Mouse (Mus musculus) hindbrain, embryonic 16.5 days (tissue): Measurements from ENCODE around the gene Rtbdn. TPM values are rescaled to one million over a fixed set of nuclear protein-coding genes. Genes with fewer than 3 reads are reported as not detected.

Experiments
- ATAC-seq: fragments of 200-750 bp; cut with Nextera tagmentation; 2 replicates; pipeline ENCODE4 v1.8.0; 2017; ENCODE audit warnings: moderate TSS enrichment, moderate library complexity
- H3K27ac ChIP-seq: fragments of 300-500 bp; sonication (generic); 2 replicates; pipeline ENCODE4 v1.5.1; 2014; ENCODE audit warnings: low read depth, mild to moderate bottlenecking, control low read depth, low read length, moderate library complexity
- H3K27me3 ChIP-seq: fragments of 300-500 bp; sonication (generic); replicated peaks from 2 replicates; pipeline ENCODE4 v1.6.1; 2014; ENCODE audit warnings: low read length; ENCODE audit not compliant: control insufficient read depth, insufficient read depth
- H3K36me3 ChIP-seq: fragments of 300-500 bp; sonication (generic); 2 replicates; pipeline ENCODE4 v1.6.1; 2014; ENCODE audit warnings: mild to moderate bottlenecking, low read length, moderate library complexity, mixed read lengths; ENCODE audit not compliant: control insufficient read depth, insufficient read depth
- H3K4me1 ChIP-seq: fragments of 300-500 bp; sonication (generic); 2 replicates; pipeline ENCODE4 v1.6.1; 2014; ENCODE audit warnings: low read depth, low read length; ENCODE audit not compliant: control insufficient read depth, insufficient read depth
- H3K4me2 ChIP-seq: fragments of 300-500 bp; sonication (generic); 2 replicates; pipeline ENCODE4 v1.6.1; 2014; ENCODE audit warnings: mild to moderate bottlenecking, low read length, control low read depth, moderate library complexity
- H3K4me3 ChIP-seq: fragments of 300-500 bp; sonication (generic); 2 replicates; pipeline ENCODE4 v1.5.1; 2014; ENCODE audit warnings: mild to moderate bottlenecking, low read length, control low read depth, moderate library complexity
- H3K9ac ChIP-seq: fragments of 300-500 bp; sonication (generic); 2 replicates; pipeline ENCODE4 v1.6.1; 2014; ENCODE audit warnings: low read depth, mild to moderate bottlenecking, control low read depth, low read length, moderate library complexity
- H3K9me3 ChIP-seq: fragments of 300-500 bp; sonication (generic); 2 replicates; pipeline ENCODE4 v1.6.1; 2014; ENCODE audit warnings: mild to moderate bottlenecking, low read length, moderate library complexity; ENCODE audit not compliant: control insufficient read depth
- WGBS: fragments of 180-500 bp; shearing (Covaris S2); extraction: QIAGEN DNeasy Blood & Tissue Kit; methylation state at CpG from one replicate; pipeline ENCODE4 v1.1.7; 2014; 5-methylcytosine and 5-hydroxymethylcytosine counted together
- polyA plus RNA-seq: library from polyadenylated mRNA; unstranded; fragments of >200 nt; fragmentation: Nextera tagmentation; extraction: Ambion mirVana; gene quantifications from 2 replicates; pipeline ENCODE4 v1.2.1, GENCODE M21; 2015

The Rtbdn gene
- polyA plus RNA-seq, 1 experiment from 2014 or later, result 3.0 TPM

DNA sequence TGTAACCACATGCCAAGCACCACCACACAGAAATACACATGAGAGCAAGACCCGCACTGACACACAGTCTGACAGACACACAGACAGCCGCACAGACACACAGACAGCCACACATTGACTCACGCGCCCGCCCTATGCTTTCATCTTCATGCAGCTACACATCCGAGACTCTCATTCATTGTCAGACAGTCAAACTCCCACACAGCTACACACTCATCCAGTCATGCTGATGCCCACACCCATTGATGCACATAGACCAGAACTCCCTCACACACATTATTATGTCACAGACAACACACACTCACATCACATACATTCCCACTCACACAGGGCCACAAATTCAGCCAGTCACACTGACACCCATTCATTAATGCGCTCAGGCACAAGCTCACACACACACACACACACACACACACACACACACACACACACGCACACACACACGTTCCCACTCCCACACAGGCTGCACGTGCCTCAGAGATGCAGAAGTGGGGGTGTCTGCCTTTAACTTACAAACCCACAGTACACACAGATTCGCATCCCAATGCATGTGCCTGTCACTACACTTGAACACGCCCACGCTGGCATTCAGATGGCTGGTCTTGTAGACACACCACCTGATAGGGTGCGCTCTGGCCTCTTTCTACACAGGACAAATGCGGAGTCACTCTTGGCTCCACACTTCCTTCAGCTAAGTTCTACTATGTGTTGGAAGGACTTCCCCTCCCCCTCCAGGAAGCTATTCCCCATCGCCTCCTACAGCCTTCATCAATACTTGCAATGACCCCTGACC is 12.8 kb upstream of the Rtbdn start:
- peak overlapping the region; percentile 82 for H3K4me3 ChIP-seq
- H3K27ac ChIP-seq, result no peak overlapping the region
- no peak for ATAC-seq
- no peaks in the 10 kb centered on the region for H3K9me3 ChIP-seq
- no peaks in the 10 kb centered on the region for H3K27me3 ChIP-seq
- H3K36me3 ChIP-seq, result peaks cover 6% of the 10 kb centered on the region; the same call in 1 of the 2 replicates
- H3K4me1 ChIP-seq, result peaks cover 26% of the 10 kb centered on the region
- H3K4me2 ChIP-seq, result peak overlapping the region; percentile 78
- WGBS, result 85% methylated on average over 16 of the region's 16 CpGs
- 0 out of 2 replicates have a peak overlapping the region, but pooled peaks have one; percentile 4 for H3K9ac ChIP-seq

DNA sequence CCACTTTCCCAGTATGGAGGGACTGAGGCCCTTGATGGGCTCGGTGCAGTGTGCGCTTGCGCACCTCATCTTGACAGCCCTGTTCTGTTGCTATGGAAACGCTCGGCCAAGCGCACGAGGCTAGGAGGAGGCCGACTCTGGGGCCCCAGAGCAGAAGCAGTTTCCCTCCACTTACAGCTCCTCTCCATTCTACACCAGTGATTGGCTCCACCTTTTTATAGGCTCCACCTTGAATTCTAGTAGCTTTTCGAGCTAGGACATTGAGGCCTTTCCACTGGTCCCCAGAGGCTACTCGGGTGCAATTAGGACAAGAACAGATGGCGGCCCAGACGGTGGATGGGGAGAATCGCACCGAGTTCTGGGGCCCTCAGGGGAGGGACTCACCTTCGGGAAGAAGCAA is 11.9 kb upstream of the Rtbdn start:
- H3K4me2 ChIP-seq, result peak overlapping the region; percentile 78
- peak overlapping the region; percentile 36 for H3K9ac ChIP-seq
- WGBS, result under 1% methylated on average over 15 of the region's 15 CpGs
- H3K9me3 ChIP-seq, result no peaks in the 10 kb centered on the region
- peak; percentile 66 for ATAC-seq
- peaks cover 20% of the 10 kb centered on the region for H3K4me1 ChIP-seq
- peak overlapping the region; percentile 82 for H3K4me3 ChIP-seq
- no peaks in the 10 kb centered on the region for H3K27me3 ChIP-seq
- H3K27ac ChIP-seq, result no peak overlapping the region; the same call in 1 of the 2 replicates
- H3K36me3 ChIP-seq, result peaks cover 6% of the 10 kb centered on the region; the same call in 1 of the 2 replicates

DNA sequence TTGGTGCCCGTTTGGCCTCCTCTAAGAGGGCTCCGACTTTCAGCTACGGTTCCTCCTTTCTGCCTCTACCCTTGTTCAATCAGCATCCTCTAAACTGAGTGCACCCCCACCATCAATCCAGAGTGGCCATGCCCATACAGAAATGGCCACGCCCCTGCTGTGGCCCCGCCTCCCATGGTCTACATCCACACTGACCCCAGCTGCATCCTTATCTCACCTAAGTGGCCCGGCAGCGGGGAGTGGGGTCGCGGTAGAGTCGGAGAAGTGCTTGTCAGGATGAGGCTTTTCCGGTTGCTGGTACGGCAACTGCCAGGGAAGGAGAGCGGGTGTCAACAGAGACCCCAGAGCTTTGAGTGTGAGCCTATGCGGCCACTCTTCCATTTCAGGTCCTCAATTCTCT is 11.3 kb upstream of the Rtbdn start:
- no peaks in the 10 kb centered on the region for H3K27me3 ChIP-seq

DNA sequence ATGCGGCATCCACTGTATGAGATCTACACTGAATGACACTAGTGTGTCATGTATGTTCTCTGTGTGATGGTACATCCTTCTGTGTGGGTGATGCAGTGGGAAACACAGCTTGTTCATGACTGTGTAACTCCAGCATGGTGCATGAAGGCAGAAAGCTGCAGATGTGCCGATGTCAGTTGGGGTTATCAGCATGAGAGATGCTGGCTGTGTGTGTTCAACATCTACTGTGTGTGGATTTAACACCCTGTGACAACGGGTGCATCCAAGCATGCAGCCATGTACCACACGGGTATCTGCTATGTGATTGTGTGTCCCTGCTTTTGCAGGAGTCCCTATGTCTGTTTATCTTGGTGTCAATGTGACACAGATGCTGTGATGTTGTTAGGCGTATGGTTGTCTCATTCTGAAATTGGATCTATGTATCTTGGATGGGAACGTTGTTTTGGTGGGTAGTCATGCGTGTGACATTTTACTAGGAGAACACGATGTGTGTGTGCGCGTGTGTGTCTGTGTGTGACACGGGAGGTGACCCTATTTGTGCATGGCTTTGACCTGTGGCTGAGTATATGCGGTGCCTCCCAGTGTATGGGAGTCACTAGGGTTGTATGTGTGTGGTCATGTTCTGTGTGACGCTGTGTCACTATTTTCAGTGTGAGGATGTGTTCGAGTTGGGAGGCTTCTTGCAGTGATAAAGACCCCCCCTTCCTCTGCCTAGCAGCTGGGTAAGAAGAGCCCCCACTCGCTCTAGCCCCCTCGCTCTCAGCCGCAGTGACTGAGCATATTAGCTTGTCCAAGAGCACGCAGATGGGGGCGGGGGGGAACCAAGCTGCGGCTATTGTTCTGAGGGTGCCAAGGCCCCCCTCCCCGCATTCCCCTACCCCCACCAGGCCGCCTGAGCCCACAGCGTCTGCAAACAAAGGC is 10.5 kb upstream of the Rtbdn start:
- peak; percentile 43 for ATAC-seq
- H3K4me2 ChIP-seq, result peak overlapping the region; percentile 78
- H3K4me3 ChIP-seq, result peak overlapping the region; percentile 82
- H3K36me3 ChIP-seq, result no peaks in the 10 kb centered on the region; the same call in 1 of the 2 replicates
- H3K27me3 ChIP-seq, result no peaks in the 10 kb centered on the region
- peak overlapping the region; percentile 98 for H3K9ac ChIP-seq
- 9% methylated on average over 22 of the region's 23 CpGs for WGBS
- H3K4me1 ChIP-seq, result peaks cover 20% of the 10 kb centered on the region
- no peaks in the 10 kb centered on the region for H3K9me3 ChIP-seq
- H3K27ac ChIP-seq, result peak overlapping the region; percentile 95

More for the DNA sequence above, 11.3 kb upstream of the Rtbdn start:
- Histone ChIP-seq H3K4me3 (peak overlapping the region; percentile 82), H3K9me3 (no peaks in the 10 kb centered on the region), H3K9ac (peak overlapping the region; percentile 36), H3K27ac (peak overlapping the region; percentile 95), H3K4me2 (peak overlapping the region; percentile 78), H3K36me3 (peaks cover 3% of the 10 kb centered on the region; the same call in 1 of the 2 replicates), H3K4me1 (peaks cover 20% of the 10 kb centered on the region)
- WGBS, result 3% methylated on average over 14 of the region's 14 CpGs
- ATAC-seq, result peak; percentile 26

DNA sequence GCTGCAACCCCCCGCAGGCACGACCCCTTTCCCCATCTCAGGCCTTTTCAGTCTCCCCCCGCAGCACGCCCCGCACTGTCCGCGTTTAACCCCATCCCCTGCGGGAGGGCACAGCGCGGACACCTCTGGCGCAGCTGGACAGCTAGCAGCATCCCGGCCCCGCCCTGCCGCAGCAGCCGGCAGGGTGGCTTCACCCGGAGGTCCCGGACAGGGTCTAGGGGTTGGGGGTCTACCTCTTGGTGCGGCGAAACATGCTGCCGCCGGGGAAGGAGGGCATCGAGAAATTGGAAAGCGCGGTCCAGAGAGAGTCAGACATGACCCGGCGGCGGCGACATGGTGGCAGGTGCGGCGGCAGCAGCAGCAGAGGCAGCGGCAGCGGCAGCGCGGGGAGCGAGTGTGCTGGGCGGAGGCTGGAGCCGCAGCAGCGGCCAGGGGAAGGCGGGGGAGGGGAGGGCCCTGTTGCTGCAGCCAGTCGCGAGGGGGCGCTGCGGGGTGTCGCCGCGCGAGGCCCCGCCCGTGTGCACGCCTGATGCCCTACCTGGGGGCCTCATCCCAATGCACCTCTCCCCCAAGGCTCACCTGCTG is 9.7 kb upstream of the Rtbdn start, which contains the start of gene Mast1:
Gene Mast1, minus strand, starts transcription at position 398 of the 585 bp plus-strand sequence.
- peak within 1 kb of the TSS; percentile 98 for H3K9ac ChIP-seq
- WGBS, result under 1% methylated on average over 50 of the region's 50 CpGs
- peak within 1 kb of the TSS; percentile 82 for H3K4me3 ChIP-seq
- H3K9me3 ChIP-seq, result no peaks in the 10 kb centered on the region
- ATAC-seq, result peak; percentile 63
- H3K4me1 ChIP-seq, result peaks cover 20% of the 10 kb centered on the region
- no peaks in the 10 kb centered on the region for H3K27me3 ChIP-seq
- peak within 1 kb of the TSS; percentile 78 for H3K4me2 ChIP-seq
- H3K36me3 ChIP-seq, result no peaks in the 10 kb centered on the region; the same call in 1 of the 2 replicates
- H3K27ac ChIP-seq, result peak within 1 kb of the TSS; percentile 95

DNA sequence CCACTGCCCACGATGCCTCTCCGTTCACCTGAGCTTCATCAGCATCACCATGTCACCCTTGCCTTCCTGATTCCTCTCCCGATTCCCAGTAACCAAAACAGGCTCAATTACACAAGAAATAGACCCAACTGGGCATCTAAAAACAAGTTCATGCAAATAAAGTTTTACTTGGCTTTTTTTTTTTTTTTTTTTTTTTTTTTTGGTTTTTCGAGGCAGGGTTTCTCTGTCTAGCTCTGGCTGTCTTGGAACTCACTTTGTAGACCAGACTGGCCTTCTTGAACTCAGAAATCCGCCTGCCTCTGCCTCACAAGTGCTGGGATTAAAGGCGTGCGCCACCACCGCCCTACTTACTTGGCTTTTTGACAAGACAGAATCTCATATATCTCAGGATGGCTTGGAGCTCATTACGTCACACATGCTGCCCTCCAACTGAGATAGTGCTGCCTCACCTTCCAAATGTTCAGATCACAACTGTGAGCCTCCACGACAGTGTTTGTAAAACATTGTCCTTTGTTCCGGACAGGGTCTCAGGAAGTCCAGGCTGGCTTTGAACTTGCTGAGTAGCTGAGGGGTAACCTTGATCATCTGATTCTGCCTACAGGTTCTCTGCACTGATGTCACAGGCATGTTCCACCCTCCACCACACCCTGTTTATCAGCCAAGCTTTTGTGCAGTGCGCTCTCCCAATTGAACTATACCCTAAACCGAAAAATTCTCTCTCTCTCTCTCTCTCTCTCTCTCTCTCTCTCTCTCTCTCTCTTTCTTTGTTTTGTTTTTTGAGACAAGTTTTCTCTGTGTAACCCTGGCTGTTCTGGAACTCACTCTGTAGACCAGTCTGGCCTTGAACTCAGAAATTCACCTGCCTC is 8.9 kb upstream of the Rtbdn start:
- peaks cover 20% of the 10 kb centered on the region for H3K4me1 ChIP-seq
- H3K9me3 ChIP-seq, result no peaks in the 10 kb centered on the region
- no peaks in the 10 kb centered on the region for H3K36me3 ChIP-seq
- peak overlapping the region; percentile 78 for H3K4me2 ChIP-seq
- no peak; the same call in 1 of the 2 replicates for ATAC-seq
- no peaks in the 10 kb centered on the region for H3K27me3 ChIP-seq
- H3K4me3 ChIP-seq, result peak overlapping the region; percentile 82
- peak overlapping the region; percentile 98 for H3K9ac ChIP-seq
- 64% methylated on average over 13 of the region's 13 CpGs for WGBS
- H3K27ac ChIP-seq, result peak overlapping the region; percentile 95

DNA sequence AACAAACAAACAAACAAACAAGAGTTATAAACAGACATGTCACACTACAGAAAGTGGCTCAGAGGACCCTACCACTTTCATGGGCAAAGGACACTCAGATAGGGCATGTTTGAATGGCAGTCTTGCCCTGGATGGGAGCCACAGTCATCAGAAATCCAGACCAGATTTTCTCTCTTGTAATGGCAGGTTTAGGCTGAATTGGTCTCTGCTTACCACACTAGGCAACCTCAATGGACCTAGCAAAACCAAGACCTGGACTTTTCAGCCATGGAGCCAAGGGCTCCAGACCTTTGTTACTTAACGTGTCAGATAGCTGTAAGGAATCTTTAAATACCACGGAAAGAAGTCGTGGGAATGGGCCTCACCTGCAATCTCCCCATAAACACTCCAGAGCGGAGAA is 3.1 kb upstream of the Rtbdn start:
- no peak for ATAC-seq
- WGBS, result 21% methylated on average over 4 of the region's 4 CpGs
- H3K27ac ChIP-seq, result no peak overlapping the region
- no peaks in the 10 kb centered on the region for H3K36me3 ChIP-seq
- peak overlapping the region; percentile 84 for H3K4me2 ChIP-seq
- H3K9ac ChIP-seq, result no peak overlapping the region
- no peaks in the 10 kb centered on the region for H3K9me3 ChIP-seq
- H3K27me3 ChIP-seq, result 0 out of 2 replicates have a peak, but pooled peaks cover 3% of the 10 kb centered on the region
- peaks cover 17% of the 10 kb centered on the region for H3K4me1 ChIP-seq
- peak overlapping the region; percentile 77; the same call in 1 of the 2 replicates for H3K4me3 ChIP-seq
